Mouse (Mus musculus) limb, embryonic 14.5 days (tissue): ENCODE results near the gene Olfr324. TPM values are rescaled to one million over a fixed set of nuclear protein-coding genes. Genes with fewer than 3 reads are reported as not detected.

Experiments used
- ATAC-seq: fragments of 200-750 bp; cut with Nextera tagmentation; 2 replicates; pipeline ENCODE4 v1.8.0; 2017; ENCODE audit warnings: low read depth, moderate number of reproducible peaks, moderate TSS enrichment; ENCODE audit not compliant: low FRiP score
- DNase-seq: peaks from one replicate; pipeline ENCODE4 v3.0.0-alpha.2; 2015; ENCODE audit warnings: low spot score
- H3K27ac ChIP-seq: fragments of 300-500 bp; sonication (generic); replicated peaks from 2 replicates; pipeline ENCODE4 v1.5.1; 2014; ENCODE audit warnings: low read depth, mild to moderate bottlenecking, low read length, moderate library complexity, mixed read lengths
- H3K27me3 ChIP-seq: fragments of 300-500 bp; sonication (generic); 2 replicates; pipeline ENCODE4 v1.6.1; 2014; ENCODE audit warnings: low read length, mixed read lengths; ENCODE audit not compliant: control insufficient read depth, insufficient read depth
- H3K36me3 ChIP-seq: fragments of 300-500 bp; sonication (generic); 2 replicates; pipeline ENCODE4 v1.6.1; 2014; ENCODE audit warnings: mild to moderate bottlenecking, low read length, moderate library complexity, mixed read lengths; ENCODE audit not compliant: control insufficient read depth, insufficient read depth
- H3K4me1 ChIP-seq: fragments of 300-500 bp; sonication (generic); 2 replicates; pipeline ENCODE4 v1.6.1; 2014; ENCODE audit warnings: antibody characterized with exemption, low read length, mixed read lengths; ENCODE audit not compliant: control insufficient read depth, insufficient read depth
- H3K4me2 ChIP-seq: fragments of 300-500 bp; sonication (generic); replicated peaks from 2 replicates; pipeline ENCODE4 v1.6.1; 2014; ENCODE audit warnings: low read depth, mild to moderate bottlenecking, low read length, moderate library complexity; ENCODE audit not compliant: severe bottlenecking
- H3K4me3 ChIP-seq: fragments of 300-500 bp; sonication (generic); replicated peaks from 2 replicates; pipeline ENCODE4 v1.5.1; 2014; ENCODE audit warnings: low read length
- H3K9ac ChIP-seq: fragments of 300-500 bp; sonication (generic); 2 replicates; pipeline ENCODE4 v1.6.1; 2014; ENCODE audit warnings: mild to moderate bottlenecking, low read depth, low read length, moderate library complexity; ENCODE audit not compliant: severe bottlenecking
- H3K9me3 ChIP-seq: fragments of 300-500 bp; sonication (generic); 2 replicates; pipeline ENCODE4 v1.6.1; 2016; ENCODE audit warnings: low read length; ENCODE audit not compliant: control insufficient read depth
- POLR2A ChIP-seq: fragments of 200-500 bp; IDR thresholded peaks from 2 replicates; pipeline ENCODE4 v1.8.0; 2012; ENCODE audit warnings: inconsistent platforms, mild to moderate bottlenecking, moderate library complexity, borderline replicate concordance; ENCODE audit not compliant: insufficient read depth, insufficient read length; ENCODE audit errors: extremely low read depth
- WGBS: fragments of 180-500 bp; shearing (Covaris S2); extraction: QIAGEN DNeasy Blood & Tissue Kit; methylation state at CpG from one replicate; pipeline ENCODE4 v1.1.7; 2014; 5-methylcytosine and 5-hydroxymethylcytosine counted together
- polyA plus RNA-seq, 2 experiments: library from polyadenylated mRNA; depleted of rRNA in 1 of 2; stranded (reverse) in 1 of 2; unstranded in 1 of 2; fragments of >200 nt; fragmentation: Nextera tagmentation in 1 of 2; extraction: Ambion mirVana in 1 of 2; gene quantifications; 2 replicates each; pipeline versions ENCODE4 v1.2.1 to v1.2.3; 2012 to 2014

The Olfr324 gene
- polyA plus RNA-seq, 2 experiments: not detected

DNA sequence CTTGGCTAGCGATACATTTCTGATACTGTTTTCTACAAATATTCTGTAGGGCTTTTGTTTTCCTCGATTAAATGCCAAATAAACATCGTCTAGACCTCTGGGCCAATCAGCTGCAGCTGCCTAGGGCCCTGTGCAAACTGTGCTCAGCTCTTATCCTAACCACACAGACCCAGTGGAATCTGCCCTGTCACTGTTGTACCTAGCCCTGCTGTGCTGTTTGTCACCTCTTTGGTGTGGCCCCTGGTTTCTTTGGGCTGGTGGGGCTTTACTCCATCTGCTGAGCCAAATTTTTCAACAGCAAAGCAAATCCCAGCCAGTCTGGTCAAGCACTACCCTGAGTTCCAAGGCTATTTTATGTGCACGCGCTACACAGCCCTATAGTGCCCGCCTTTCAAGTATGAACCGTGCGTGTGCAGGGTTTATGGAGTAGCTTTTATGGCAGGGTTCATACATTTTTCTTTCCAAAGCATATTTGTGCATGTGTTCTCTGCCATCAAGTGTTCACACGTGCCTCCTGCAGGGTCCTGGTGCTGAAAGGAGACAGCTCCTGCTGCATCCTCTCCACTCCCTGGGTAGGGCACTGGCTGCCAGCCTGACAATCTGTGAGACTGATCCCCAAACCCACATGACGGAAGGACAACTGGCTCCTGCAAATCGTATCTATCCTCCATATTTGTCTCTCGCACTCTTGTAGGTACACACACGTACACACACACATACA lies 46.9 kb downstream of the Olfr324 start:
- H3K27ac ChIP-seq: no peak overlapping the region
- ATAC-seq: no peak

GRCm38 (mm10) chr11:58643350-58643749 lies 48.4 kb downstream of the Olfr324 start:
- TF ChIP-seq POLR2A: no peak
- Histone ChIP-seq H3K27me3 (peaks cover 10% of the 10 kb centered on the region; the same call in 1 of the 2 replicates), H3K9ac (no peak overlapping the region), H3K4me2 (no peak overlapping the region), H3K27ac (no peak overlapping the region), H3K4me1 (peaks cover 8% of the 10 kb centered on the region), H3K36me3 (no peaks in the 10 kb centered on the region), H3K9me3 (no peaks in the 10 kb centered on the region), H3K4me3 (no peak overlapping the region)
- no peak for ATAC-seq
- 34% methylated on average over 6 of the region's 6 CpGs for WGBS
- DNase-seq: no peak

More for the DNA sequence above, 46.9 kb downstream of the Olfr324 start:
- TF ChIP-seq POLR2A: no peak
- Histone ChIP-seq H3K4me3 (no peak overlapping the region), H3K4me2 (no peak overlapping the region), H3K4me1 (peaks cover 8% of the 10 kb centered on the region), H3K9ac (no peak overlapping the region), H3K36me3 (no peaks in the 10 kb centered on the region), H3K27me3 (peaks cover 10% of the 10 kb centered on the region; the same call in 1 of the 2 replicates), H3K9me3 (no peaks in the 10 kb centered on the region)
- DNase-seq: no peak
- 77% methylated on average over 13 of the region's 13 CpGs for WGBS

Other genes with a start within 250 kb of the Olfr324 start
- 0.06 and 0.44 TPM in 2 replicates for gene Lypd8, start 216.1 kb upstream of the Olfr324 start, polyA plus RNA-seq (2012; rRNA removed)
- gene Lypd8, start 216.1 kb upstream of the Olfr324 start, polyA plus RNA-seq (2014; fragmentation: Nextera tagmentation; extraction: Ambion mirVana): not detected in 2 replicates
- gene 1810065E05Rik, start 174.0 kb upstream of the Olfr324 start, polyA plus RNA-seq (2012; rRNA removed): not detected in 2 replicates
- gene 1810065E05Rik, start 174.0 kb upstream of the Olfr324 start, polyA plus RNA-seq (2014; fragmentation: Nextera tagmentation; extraction: Ambion mirVana): not detected in 2 replicates
- gene Gm12253, start 162.6 kb upstream of the Olfr324 start, polyA plus RNA-seq (2012; rRNA removed): not detected in 2 replicates
- not detected in 2 replicates for gene Gm12253, start 162.6 kb upstream of the Olfr324 start, polyA plus RNA-seq (2014; fragmentation: Nextera tagmentation; extraction: Ambion mirVana)
- gene Lypd9, start 142.2 kb upstream of the Olfr324 start, polyA plus RNA-seq (2012; rRNA removed): not detected in 2 replicates
- gene Lypd9, start 142.2 kb upstream of the Olfr324 start, polyA plus RNA-seq (2014; fragmentation: Nextera tagmentation; extraction: Ambion mirVana): not detected in 2 replicates
- gene Olfr30, start 132.8 kb upstream of the Olfr324 start, polyA plus RNA-seq (2012; rRNA removed): not detected in 2 replicates
- gene Olfr30, start 132.8 kb upstream of the Olfr324 start, polyA plus RNA-seq (2014; fragmentation: Nextera tagmentation; extraction: Ambion mirVana): not detected in 2 replicates
- gene Olfr332, start 102.6 kb upstream of the Olfr324 start, polyA plus RNA-seq (2012; rRNA removed): not detected in 2 replicates
- gene Olfr332, start 102.6 kb upstream of the Olfr324 start, polyA plus RNA-seq (2014; fragmentation: Nextera tagmentation; extraction: Ambion mirVana): not detected in 2 replicates
- gene Olfr331, start 92.5 kb upstream of the Olfr324 start, polyA plus RNA-seq (2012; rRNA removed): not detected in 2 replicates
- gene Olfr331, start 92.5 kb upstream of the Olfr324 start, polyA plus RNA-seq (2014; fragmentation: Nextera tagmentation; extraction: Ambion mirVana): not detected in 2 replicates
- 0.06 TPM in 1 of 2 replicates, not detected in the other for gene Olfr330, start 60.3 kb upstream of the Olfr324 start, polyA plus RNA-seq (2012; rRNA removed)
- gene Olfr330, start 60.3 kb upstream of the Olfr324 start, polyA plus RNA-seq (2014; fragmentation: Nextera tagmentation; extraction: Ambion mirVana): not detected in 2 replicates
- 0.09 TPM in 1 of 2 replicates, not detected in the other for gene Olfr329-ps, start 48.7 kb upstream of the Olfr324 start, polyA plus RNA-seq (2012; rRNA removed)
- not detected in 2 replicates for gene Olfr329-ps, start 48.7 kb upstream of the Olfr324 start, polyA plus RNA-seq (2014; fragmentation: Nextera tagmentation; extraction: Ambion mirVana)
- gene Olfr328, start 39.5 kb upstream of the Olfr324 start, polyA plus RNA-seq (2012; rRNA removed): 0.01 TPM in 1 of 2 replicates, not detected in the other
- 0.07 and 0.11 TPM in 2 replicates for gene Olfr328, start 39.5 kb upstream of the Olfr324 start, polyA plus RNA-seq (2014; fragmentation: Nextera tagmentation; extraction: Ambion mirVana)
- 0.09 and 0.15 TPM in 2 replicates for gene Olfr224, start 24.6 kb upstream of the Olfr324 start, polyA plus RNA-seq (2012; rRNA removed)
- not detected in 2 replicates for gene Olfr224, start 24.6 kb upstream of the Olfr324 start, polyA plus RNA-seq (2014; fragmentation: Nextera tagmentation; extraction: Ambion mirVana)
- gene Olfr325, start 17.4 kb upstream of the Olfr324 start, polyA plus RNA-seq (2012; rRNA removed): not detected in 2 replicates
- gene Olfr325, start 17.4 kb upstream of the Olfr324 start, polyA plus RNA-seq (2014; fragmentation: Nextera tagmentation; extraction: Ambion mirVana): not detected in 2 replicates
- not detected in 2 replicates for gene 2210407C18Rik, start 21.0 kb downstream of the Olfr324 start, polyA plus RNA-seq (2012; rRNA removed)
- not detected in 2 replicates for gene 2210407C18Rik, start 21.0 kb downstream of the Olfr324 start, polyA plus RNA-seq (2014; fragmentation: Nextera tagmentation; extraction: Ambion mirVana)
- not detected in 2 replicates for gene Olfr323, start 35.4 kb downstream of the Olfr324 start, polyA plus RNA-seq (2012; rRNA removed)
- gene Olfr323, start 35.4 kb downstream of the Olfr324 start, polyA plus RNA-seq (2014; fragmentation: Nextera tagmentation; extraction: Ambion mirVana): not detected in 2 replicates
- gene Trim58, start 45.4 kb downstream of the Olfr324 start, polyA plus RNA-seq (2012; rRNA removed): 0.06 and 0.14 TPM in 2 replicates
- not detected in 2 replicates for gene Trim58, start 45.4 kb downstream of the Olfr324 start, polyA plus RNA-seq (2014; fragmentation: Nextera tagmentation; extraction: Ambion mirVana)
- gene Olfr322, start 63.7 kb downstream of the Olfr324 start, polyA plus RNA-seq (2012; rRNA removed): not detected in 2 replicates
- gene Olfr322, start 63.7 kb downstream of the Olfr324 start, polyA plus RNA-seq (2014; fragmentation: Nextera tagmentation; extraction: Ambion mirVana): not detected in 2 replicates
- not detected in 2 replicates for gene Olfr320, start 86.0 kb downstream of the Olfr324 start, polyA plus RNA-seq (2012; rRNA removed)
- gene Olfr320, start 86.0 kb downstream of the Olfr324 start, polyA plus RNA-seq (2014; fragmentation: Nextera tagmentation; extraction: Ambion mirVana): not detected in 2 replicates
- gene Olfr319, start 104.0 kb downstream of the Olfr324 start, polyA plus RNA-seq (2012; rRNA removed): not detected in 2 replicates
- not detected in 2 replicates for gene Olfr319, start 104.0 kb downstream of the Olfr324 start, polyA plus RNA-seq (2014; fragmentation: Nextera tagmentation; extraction: Ambion mirVana)
- gene Olfr318, start 128.9 kb downstream of the Olfr324 start, polyA plus RNA-seq (2012; rRNA removed): not detected in 2 replicates
- not detected in 2 replicates for gene Olfr318, start 128.9 kb downstream of the Olfr324 start, polyA plus RNA-seq (2014; fragmentation: Nextera tagmentation; extraction: Ambion mirVana)
- gene Olfr317, start 144.1 kb downstream of the Olfr324 start, polyA plus RNA-seq (2012; rRNA removed): not detected in 2 replicates
- not detected in 2 replicates for gene Olfr317, start 144.1 kb downstream of the Olfr324 start, polyA plus RNA-seq (2014; fragmentation: Nextera tagmentation; extraction: Ambion mirVana)
- not detected in 2 replicates for gene Olfr316, start 157.6 kb downstream of the Olfr324 start, polyA plus RNA-seq (2012; rRNA removed)
- not detected in 2 replicates for gene Olfr316, start 157.6 kb downstream of the Olfr324 start, polyA plus RNA-seq (2014; fragmentation: Nextera tagmentation; extraction: Ambion mirVana)
- gene Olfr315, start 178.1 kb downstream of the Olfr324 start, polyA plus RNA-seq (2012; rRNA removed): not detected in 2 replicates
- gene Olfr315, start 178.1 kb downstream of the Olfr324 start, polyA plus RNA-seq (2014; fragmentation: Nextera tagmentation; extraction: Ambion mirVana): not detected in 2 replicates
- not detected in 2 replicates for gene Olfr314, start 187.8 kb downstream of the Olfr324 start, polyA plus RNA-seq (2012; rRNA removed)
- gene Olfr314, start 187.8 kb downstream of the Olfr324 start, polyA plus RNA-seq (2014; fragmentation: Nextera tagmentation; extraction: Ambion mirVana): not detected in 2 replicates
- gene Fam183b, start 206.8 kb downstream of the Olfr324 start, polyA plus RNA-seq (2012; rRNA removed): not detected in 2 replicates
- gene Fam183b, start 206.8 kb downstream of the Olfr324 start, polyA plus RNA-seq (2014; fragmentation: Nextera tagmentation; extraction: Ambion mirVana): not detected in 2 replicates
- not detected in 2 replicates for gene Olfr313, start 219.9 kb downstream of the Olfr324 start, polyA plus RNA-seq (2012; rRNA removed)
- gene Olfr313, start 219.9 kb downstream of the Olfr324 start, polyA plus RNA-seq (2014; fragmentation: Nextera tagmentation; extraction: Ambion mirVana): not detected in 2 replicates
- not detected in 2 replicates for gene Olfr312, start 234.1 kb downstream of the Olfr324 start, polyA plus RNA-seq (2012; rRNA removed)
- gene Olfr312, start 234.1 kb downstream of the Olfr324 start, polyA plus RNA-seq (2014; fragmentation: Nextera tagmentation; extraction: Ambion mirVana): not detected in 2 replicates
- not detected in 2 replicates for gene Olfr311, start 244.1 kb downstream of the Olfr324 start, polyA plus RNA-seq (2012; rRNA removed)
- gene Olfr311, start 244.1 kb downstream of the Olfr324 start, polyA plus RNA-seq (2014; fragmentation: Nextera tagmentation; extraction: Ambion mirVana): not detected in 2 replicates